Comparison of ENCODE assay signal across 15 mouse cellular contexts in the genomic region with DNA sequence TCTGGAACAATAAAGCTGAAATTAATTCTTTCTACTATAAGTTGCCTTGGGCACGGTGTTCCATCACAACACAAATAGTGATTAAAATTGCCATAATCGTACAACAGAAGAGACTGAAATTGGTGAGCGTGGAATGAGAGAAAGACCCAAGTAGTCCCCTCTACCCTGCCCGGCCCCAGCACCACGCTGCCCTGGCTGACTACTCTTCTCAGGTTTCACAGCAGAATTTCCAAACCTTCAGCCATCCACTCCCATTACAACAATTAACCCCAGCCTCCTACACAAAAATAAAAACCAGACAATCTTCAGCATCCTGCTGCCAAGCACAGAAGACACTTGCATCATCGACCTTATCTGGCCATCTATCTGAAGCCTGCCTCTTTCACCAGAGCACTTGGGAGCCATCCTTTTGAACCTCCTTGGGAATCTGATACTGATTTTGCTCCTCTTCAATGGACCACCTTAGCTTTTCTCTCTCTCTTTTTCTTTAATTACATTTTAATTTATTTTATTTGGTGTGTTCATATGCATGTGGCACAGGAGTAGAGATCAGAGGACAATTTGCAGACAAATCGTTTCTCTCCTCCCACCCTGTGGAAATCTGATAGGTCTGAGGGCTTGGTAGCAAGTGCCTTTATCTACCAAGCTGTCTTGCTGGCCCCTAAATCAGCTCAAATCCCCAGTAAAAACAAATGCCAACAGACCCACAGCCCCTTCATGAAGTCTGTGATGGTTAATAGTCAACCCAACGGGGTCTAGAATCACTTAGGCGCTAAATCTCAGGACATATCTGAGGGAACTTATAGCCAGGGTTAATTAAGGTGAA. TPM values are rescaled to one million over a fixed set of nuclear protein-coding genes. Genes with fewer than 3 reads are reported as not detected.
A peak's percentile ranks its signal among the peaks of the same experiment; 100 is the strongest.
DNase-seq lines count a peak whose midpoint lies in the region; ATAC-seq and TF ChIP-seq lines count a peak whose summit lies in the region.
"Had no signal": no experiment of that assay in that cellular context is flagged by ENCODE, and none has a peak within 500 bp of the region (broad histone marks: within the 10 kb centered on the region; RNA-seq: fewer than 3 reads in every experiment).

No protein-coding gene starts in this region.

- 32% methylated on average over 9 of the region's 9 CpGs for WGBS in kidney, postnatal 0 days
- WGBS in limb, embryonic 10.5 days, result 39% methylated on average over 9 of the region's 9 CpGs

- no peaks in the 10 kb centered on the region for H3K4me1 ChIP-seq in kidney, postnatal 0 days (replicated peaks; ENCODE audit: insufficient read depth, low read length)
- peaks cover 29% of the 10 kb centered on the region for H3K4me1 ChIP-seq in limb, embryonic 10.5 days

- no peak overlapping the region for H3K4me3 ChIP-seq in kidney, postnatal 0 days (replicated peaks; ENCODE audit: low read depth, low read length)
- no peak overlapping the region for H3K4me3 ChIP-seq in limb, embryonic 10.5 days
- H3K4me3 ChIP-seq: liver, embryonic 13.5 days had no signal

- H3K36me3 ChIP-seq in kidney, postnatal 0 days (ENCODE audit: insufficient read depth, low read length), result no peaks in the 10 kb centered on the region
- H3K36me3 ChIP-seq in limb, embryonic 10.5 days, result no peaks in the 10 kb centered on the region

- peak; percentile 35 for DNase-seq in kidney, postnatal 0 days (ENCODE audit: low spot score)
- no peak for DNase-seq in kidney, postnatal 25 days
- peak; percentile 27 for DNase-seq in embryo, embryonic 11 days
- DNase-seq in limb, embryonic 10.5 days (ENCODE audit: low spot score), result no peak
- DNase-seq in left cerebral cortex, adult 8-10 months (ENCODE audit: low spot score in 2 of 2), result no peak
- DNase-seq in gastrocnemius, postnatal 4 days (ENCODE audit: low spot score in 2 of 2), result no peak
- DNase-seq: adrenal gland, adult 2 months; cerebellum, adult 11-12 months; gastrocnemius, postnatal 10 days; liver, embryonic 13.5 days; right cerebral cortex, adult 18-20 months had no signal

- no peak for ATAC-seq in kidney, postnatal 0 days (replicated peaks; ENCODE audit: low FRiP score, low read depth)
- ATAC-seq in erythroblast, adult 5-6 weeks (replicated peaks; ENCODE audit: low FRiP score, poor library complexity, severe bottlenecking), result no peak
- ATAC-seq: intestine, embryonic 16.5 days; lung, postnatal 0 days had no signal

- H3K9ac ChIP-seq in kidney, postnatal 0 days (ENCODE audit: low read depth, low read length), result no peak overlapping the region
- H3K9ac ChIP-seq: hindbrain, embryonic 14.5 days; liver, embryonic 13.5 days had no signal

- no peak overlapping the region for H3K27ac ChIP-seq in kidney, postnatal 0 days
- H3K27ac ChIP-seq in limb, embryonic 10.5 days, result peak overlapping the region; percentile 68; the same call in 1 of the 2 replicates
- H3K27ac ChIP-seq: hindbrain, embryonic 14.5 days; liver, embryonic 13.5 days had no signal

- H3K4me2 ChIP-seq in kidney, postnatal 0 days (ENCODE audit: low read length), result no peak overlapping the region
- H3K4me2 ChIP-seq: hindbrain, embryonic 14.5 days; liver, embryonic 13.5 days had no signal

- no peak for TF ChIP-seq CTCF in kidney, postnatal 0 days (IDR thresholded peaks at IDR 0.05; ENCODE audit: low read depth)

- no peaks in the 10 kb centered on the region for H3K27me3 ChIP-seq in kidney, postnatal 0 days (ENCODE audit: insufficient read depth, low read length)
- no peaks in the 10 kb centered on the region for H3K27me3 ChIP-seq in limb, embryonic 10.5 days (ENCODE audit: low read depth, poor library complexity, severe bottlenecking)
- H3K27me3 ChIP-seq: liver, embryonic 13.5 days had no signal

- H3K9me3 ChIP-seq in kidney, postnatal 0 days (replicated peaks; ENCODE audit: low read length), result no peaks in the 10 kb centered on the region
- H3K9me3 ChIP-seq in limb, embryonic 10.5 days (replicated peaks), result no peaks in the 10 kb centered on the region
- H3K9me3 ChIP-seq: liver, embryonic 13.5 days had no signal

RNA-seq across cellular contexts. Expression of a gene that starts 40.6 kb away (rescaled TPM):
- 1.7 and 1.9 TPM in 2 replicates for polyA plus RNA-seq in kidney, postnatal 0 days (2015; fragmentation: Nextera tagmentation; extraction: Ambion mirVana)
- polyA plus RNA-seq in limb, embryonic 10.5 days (2016; fragmentation: Nextera tagmentation; extraction: Ambion mirVana), result 0.96 and 1.0 TPM in 2 replicates
- total RNA-seq in left cerebral cortex, adult 8-10 months (2022), result 10 to 100 TPM; 35.0 to 49.8 (median 43.9) TPM
- 1 to 10 TPM; 3.0 to 5.4 TPM for total RNA-seq in gastrocnemius, postnatal 4 days (2021)
- 11.0 and 16.3 TPM in 2 replicates for total RNA-seq in erythroblast, adult 5-6 weeks (2015; ENCODE audit: low replicate concordance)
- total RNA-seq in erythroblast, adult 5-6 weeks (2017; ENCODE audit: low replicate concordance), result 14.1 and 16.7 TPM in 2 replicates

RNA-seq across cellular contexts. Expression of a gene that starts 49.2 kb away (rescaled TPM):
- polyA plus RNA-seq in kidney, postnatal 0 days (2015; fragmentation: Nextera tagmentation; extraction: Ambion mirVana), result 38.2 and 40.0 TPM in 2 replicates
- 26.0 and 35.0 TPM in 2 replicates for polyA plus RNA-seq in limb, embryonic 10.5 days (2016; fragmentation: Nextera tagmentation; extraction: Ambion mirVana)
- 10 to 100 TPM; 11.7 to 16.2 (median 14.8) TPM for total RNA-seq in left cerebral cortex, adult 8-10 months (2022)
- total RNA-seq in gastrocnemius, postnatal 4 days (2021), result 10 to 100 TPM; 10.7 to 14.0 TPM
- total RNA-seq in erythroblast, adult 5-6 weeks (2015; ENCODE audit: low replicate concordance), result 0.84 and 3.1 TPM in 2 replicates
- 1.8 and 3.1 TPM in 2 replicates for total RNA-seq in erythroblast, adult 5-6 weeks (2017; ENCODE audit: low replicate concordance)

Comparison
In these comparisons a context has a peak if more than half of its experiments do, and no peak if none do; other contexts are left out.
1. DNase-seq: peak in kidney, postnatal 0 days (single experiment) and embryo, embryonic 11 days (single experiment); none in kidney, postnatal 25 days (0 of 2), limb, embryonic 10.5 days (single experiment), left cerebral cortex, adult 8-10 months (0 of 2) and gastrocnemius, postnatal 4 days (0 of 2).